Mouse (Mus musculus) bone marrow, adult 2 months (tissue): ENCODE results near the gene Rsad2.

Experiments used
- CTCF ChIP-seq: fragments of 200-500 bp; IDR thresholded peaks from 2 replicates; pipeline ENCODE4 v1.5.1; 2011; ENCODE audit warnings: low read length, control low read depth; ENCODE audit not compliant: control insufficient read depth, insufficient read depth
- POLR2A ChIP-seq: fragments of 200-500 bp; IDR thresholded peaks from 2 replicates; pipeline ENCODE4 v1.6.1; 2011; ENCODE audit warnings: low read depth, mild to moderate bottlenecking, control low read depth, low read length, borderline replicate concordance; ENCODE audit not compliant: control insufficient read depth

DNA sequence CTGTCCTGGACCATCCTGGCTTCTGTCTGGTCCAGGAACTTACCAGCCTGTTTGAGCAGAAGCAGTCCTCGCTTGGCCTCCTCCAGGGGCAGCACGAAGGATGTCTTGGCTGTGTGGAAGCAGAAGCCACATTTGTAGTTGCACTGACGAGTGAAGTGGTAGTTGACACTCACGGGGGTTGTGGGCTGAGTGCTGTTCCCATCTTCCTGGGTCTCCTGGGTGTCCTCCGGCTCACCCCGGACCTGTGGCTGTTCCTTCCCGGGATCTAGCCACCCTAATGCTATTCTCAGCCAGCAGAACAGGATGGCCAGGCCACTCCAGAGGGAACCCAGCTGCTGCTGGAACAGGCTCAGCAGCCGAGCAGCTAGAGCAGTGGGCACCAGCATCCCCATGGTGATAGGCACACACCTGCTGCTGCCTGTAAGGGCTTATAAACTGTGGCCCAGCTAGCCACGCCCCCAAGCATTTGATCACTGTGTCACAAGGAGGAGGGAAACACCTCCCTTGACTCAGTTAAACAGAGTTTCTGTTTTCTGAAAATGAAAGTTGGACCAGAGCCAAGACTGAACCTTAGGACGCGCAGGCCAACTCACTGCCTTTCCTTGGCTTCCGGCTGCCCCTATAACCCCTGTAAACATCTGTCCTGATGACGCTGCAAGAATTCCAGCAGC, at the start of gene Rsad2:
- TF ChIP-seq POLR2A, result peak; percentile 95
- TF ChIP-seq CTCF, result no peak
